Mouse (Mus musculus): Measurements from ENCODE around the gene Aasdh. TPM values are rescaled to one million over a fixed set of nuclear protein-coding genes. Genes with fewer than 3 reads are reported as not detected.

Gene Aasdh
- polyA plus RNA-seq, 1 experiment from 2014 or later, result 5.1 TPM

GRCm38 (mm10) chr5:76893084-76893483 is 12.2 kb downstream of the Aasdh start:
- Histone ChIP-seq H3K9me3 (ENCODE audit: low read length) (no peaks in the 10 kb centered on the region), H3K9ac (replicated peaks) (no peak overlapping the region), H3K27me3 (ENCODE audit: insufficient read depth, low read length) (no peaks in the 10 kb centered on the region), H3K4me3 (ENCODE audit: low read depth, low read length) (no peak overlapping the region), H3K36me3 (replicated peaks; ENCODE audit: insufficient read depth, low read length) (peaks cover 15% of the 10 kb centered on the region), H3K4me1 (ENCODE audit: insufficient read depth) (no peaks in the 10 kb centered on the region), H3K27ac (ENCODE audit: low read depth) (no peak overlapping the region), H3K4me2 (ENCODE audit: low read depth, low read length) (no peak overlapping the region)
- TF ChIP-seq EP300 (IDR thresholded peaks at IDR 0.05; ENCODE audit: low read depth) (no peak), CTCF (IDR thresholded peaks at IDR 0.05; ENCODE audit: low read depth) (no peak)
- WGBS (ENCODE audit: insufficient replicate concordance), result 83% methylated on average over 2 of the region's 2 CpGs
- no peak for ATAC-seq
- no peak for DNase-seq

- DNase-seq (no peak), ATAC-seq (no peak)
- no peak overlapping the region for H3K27ac ChIP-seq (ENCODE audit: low read depth)
- H3K9ac ChIP-seq (replicated peaks), result no peak overlapping the region
- peaks cover 15% of the 10 kb centered on the region for H3K36me3 ChIP-seq (replicated peaks; ENCODE audit: insufficient read depth, low read length)
- no peak overlapping the region for H3K4me3 ChIP-seq (ENCODE audit: low read depth, low read length)
- 46% methylated on average over 2 of the region's 2 CpGs for WGBS (ENCODE audit: insufficient replicate concordance)
- no peaks in the 10 kb centered on the region for H3K9me3 ChIP-seq (ENCODE audit: low read length)
- no peak for TF ChIP-seq CTCF (IDR thresholded peaks at IDR 0.05; ENCODE audit: low read depth)
- TF ChIP-seq EP300 (IDR thresholded peaks at IDR 0.05; ENCODE audit: low read depth), result no peak
- H3K27me3 ChIP-seq (ENCODE audit: insufficient read depth, low read length), result no peaks in the 10 kb centered on the region
- no peak overlapping the region for H3K4me2 ChIP-seq (ENCODE audit: low read depth, low read length)
- no peaks in the 10 kb centered on the region for H3K4me1 ChIP-seq (ENCODE audit: insufficient read depth)
These were observed 12.7 kb downstream of the Aasdh start for GRCm38 (mm10) chr5:76892608-76893007.

GRCm38 (mm10) chr5:76887011-76887410 is 18.3 kb downstream of the Aasdh start:
- DNase-seq (no peak), ATAC-seq (no peak)
- H3K4me3 ChIP-seq (ENCODE audit: low read depth, low read length), result no peak overlapping the region
- H3K4me2 ChIP-seq (ENCODE audit: low read depth, low read length), result no peak overlapping the region
- H3K36me3 ChIP-seq (replicated peaks; ENCODE audit: insufficient read depth, low read length), result peaks cover 35% of the 10 kb centered on the region
- no peaks in the 10 kb centered on the region for H3K9me3 ChIP-seq (ENCODE audit: low read length)
- 92% methylated on average over 2 of the region's 2 CpGs for WGBS (ENCODE audit: insufficient replicate concordance)
- H3K9ac ChIP-seq (replicated peaks), result no peak overlapping the region
- H3K4me1 ChIP-seq (ENCODE audit: insufficient read depth), result no peaks in the 10 kb centered on the region
- no peak for TF ChIP-seq CTCF (IDR thresholded peaks at IDR 0.05; ENCODE audit: low read depth)
- H3K27ac ChIP-seq (ENCODE audit: low read depth), result no peak overlapping the region
- H3K27me3 ChIP-seq (ENCODE audit: insufficient read depth, low read length), result no peaks in the 10 kb centered on the region

- Histone ChIP-seq H3K9me3 (ENCODE audit: low read length) (no peaks in the 10 kb centered on the region), H3K27me3 (ENCODE audit: insufficient read depth, low read length) (no peaks in the 10 kb centered on the region), H3K4me1 (ENCODE audit: insufficient read depth) (no peaks in the 10 kb centered on the region), H3K4me3 (ENCODE audit: low read depth, low read length) (no peak overlapping the region), H3K4me2 (ENCODE audit: low read depth, low read length) (no peak overlapping the region), H3K9ac (replicated peaks) (no peak overlapping the region), H3K27ac (ENCODE audit: low read depth) (no peak overlapping the region), H3K36me3 (replicated peaks; ENCODE audit: insufficient read depth, low read length) (peaks cover 30% of the 10 kb centered on the region)
- no peak for TF ChIP-seq EP300 (IDR thresholded peaks at IDR 0.05; ENCODE audit: low read depth)
- no peak for TF ChIP-seq CTCF (IDR thresholded peaks at IDR 0.05; ENCODE audit: low read depth)
- ATAC-seq, result no peak
- WGBS (ENCODE audit: insufficient replicate concordance), result 90% methylated on average over 1 of the region's 1 CpGs
- DNase-seq, result no peak
These were observed 21.2 kb downstream of the Aasdh start for GRCm38 (mm10) chr5:76884107-76884506.

GRCm38 (mm10) chr5:76876106-76876758 is 29.1 kb downstream of the Aasdh start:
- TF ChIP-seq EP300 (IDR thresholded peaks at IDR 0.05; ENCODE audit: low read depth) (no peak), CTCF (IDR thresholded peaks at IDR 0.05; ENCODE audit: low read depth) (no peak)
- 91% methylated on average over 25 of the region's 25 CpGs for WGBS (ENCODE audit: insufficient replicate concordance)
- H3K27me3 ChIP-seq (ENCODE audit: insufficient read depth, low read length), result no peaks in the 10 kb centered on the region
- no peaks in the 10 kb centered on the region for H3K4me1 ChIP-seq (ENCODE audit: insufficient read depth)
- no peak for DNase-seq
- no peak overlapping the region for H3K9ac ChIP-seq (replicated peaks)
- H3K9me3 ChIP-seq (ENCODE audit: low read length), result no peaks in the 10 kb centered on the region
- no peak overlapping the region for H3K4me2 ChIP-seq (ENCODE audit: low read depth, low read length)
- no peak for ATAC-seq
- H3K27ac ChIP-seq (ENCODE audit: low read depth), result no peak overlapping the region
- H3K4me3 ChIP-seq (ENCODE audit: low read depth, low read length), result no peak overlapping the region
- H3K36me3 ChIP-seq (replicated peaks; ENCODE audit: insufficient read depth, low read length), result peaks cover 11% of the 10 kb centered on the region

GRCm38 (mm10) chr5:76869553-76869952 is 35.8 kb downstream of the Aasdh start:
- ATAC-seq, result no peak

More at GRCm38 (mm10) chr5:76869553-76869952, 35.8 kb downstream of the Aasdh start:
- 46% methylated on average over 6 of the region's 6 CpGs for WGBS (ENCODE audit: insufficient replicate concordance)
- Histone ChIP-seq H3K4me2 (ENCODE audit: low read depth, low read length) (peak overlapping the region; percentile 73), H3K4me3 (ENCODE audit: low read depth, low read length) (peak overlapping the region; percentile 36), H3K27ac (ENCODE audit: low read depth) (no peak overlapping the region), H3K9ac (replicated peaks) (0 out of 2 replicates have a peak overlapping the region, but pooled peaks have one; percentile 17), H3K4me1 (ENCODE audit: insufficient read depth) (no peaks in the 10 kb centered on the region), H3K9me3 (ENCODE audit: low read length) (no peaks in the 10 kb centered on the region), H3K27me3 (ENCODE audit: insufficient read depth, low read length) (no peaks in the 10 kb centered on the region), H3K36me3 (replicated peaks; ENCODE audit: insufficient read depth, low read length) (peaks cover 5% of the 10 kb centered on the region)
- TF ChIP-seq EP300 (IDR thresholded peaks at IDR 0.05; ENCODE audit: low read depth) (no peak), CTCF (IDR thresholded peaks at IDR 0.05; ENCODE audit: low read depth) (no peak)
- no peak for DNase-seq

All from liver, postnatal 0 days (tissue).